Mouse (Mus musculus) hindbrain, embryonic 14.5 days (tissue): ENCODE results near the gene Bst1. TPM values are rescaled to one million over a fixed set of nuclear protein-coding genes. Genes with fewer than 3 reads are reported as not detected.

Experiments
- ATAC-seq: fragments of 200-750 bp; cut with Nextera tagmentation; 2 replicates; pipeline ENCODE4 v1.8.0; 2017; ENCODE audit warnings: moderate number of reproducible peaks, mild to moderate bottlenecking, moderate TSS enrichment, moderate library complexity; ENCODE audit not compliant: low FRiP score
- DNase-seq: peaks from one replicate; pipeline ENCODE4 v3.0.0-alpha.2; 2015; ENCODE audit warnings: low spot score
- H3K27ac ChIP-seq: fragments of 300-500 bp; sonication (generic); 2 replicates; pipeline ENCODE4 v1.5.1; 2014; ENCODE audit warnings: mild to moderate bottlenecking, moderate library complexity
- H3K27me3 ChIP-seq: fragments of 300-500 bp; sonication (generic); 2 replicates; pipeline ENCODE4 v1.6.1; 2014; ENCODE audit warnings: mild to moderate bottlenecking, low read length, mixed read lengths; ENCODE audit not compliant: control insufficient read depth, insufficient read depth
- H3K36me3 ChIP-seq: fragments of 300-500 bp; sonication (generic); replicated peaks from 2 replicates; pipeline ENCODE4 v1.6.1; 2014; ENCODE audit not compliant: control insufficient read depth, insufficient read depth
- H3K4me1 ChIP-seq: fragments of 300-500 bp; sonication (generic); replicated peaks from 2 replicates; pipeline ENCODE4 v1.6.1; 2014; ENCODE audit warnings: antibody characterized with exemption, low read length, mixed read lengths; ENCODE audit not compliant: control insufficient read depth, insufficient read depth
- H3K4me2 ChIP-seq: fragments of 300-500 bp; sonication (generic); replicated peaks from 2 replicates; pipeline ENCODE4 v1.6.1; 2014; ENCODE audit warnings: mild to moderate bottlenecking, moderate library complexity
- H3K4me3 ChIP-seq: fragments of 300-500 bp; sonication (generic); replicated peaks from 2 replicates; pipeline ENCODE4 v1.5.1; 2014; ENCODE audit warnings: mild to moderate bottlenecking, low read length
- H3K9ac ChIP-seq: fragments of 300-500 bp; sonication (generic); 2 replicates; pipeline ENCODE4 v1.6.1; 2014
- H3K9me3 ChIP-seq: fragments of 300-500 bp; sonication (generic); 2 replicates; pipeline ENCODE4 v1.6.1; 2016; ENCODE audit warnings: low read length; ENCODE audit not compliant: control insufficient read depth
- WGBS: fragments of 180-500 bp; shearing (Covaris S2); extraction: QIAGEN DNeasy Blood & Tissue Kit; methylation state at CpG from one replicate; pipeline ENCODE4 v1.1.7; 2014; 5-methylcytosine and 5-hydroxymethylcytosine counted together
- polyA plus RNA-seq: library from polyadenylated mRNA; unstranded; fragments of >200 nt; fragmentation: Nextera tagmentation; extraction: Ambion mirVana; gene quantifications from 2 replicates; pipeline ENCODE4 v1.2.1, GENCODE M21; 2014

The Bst1 gene
- polyA plus RNA-seq, 1 experiment from 2014 or later: not detected

DNA sequence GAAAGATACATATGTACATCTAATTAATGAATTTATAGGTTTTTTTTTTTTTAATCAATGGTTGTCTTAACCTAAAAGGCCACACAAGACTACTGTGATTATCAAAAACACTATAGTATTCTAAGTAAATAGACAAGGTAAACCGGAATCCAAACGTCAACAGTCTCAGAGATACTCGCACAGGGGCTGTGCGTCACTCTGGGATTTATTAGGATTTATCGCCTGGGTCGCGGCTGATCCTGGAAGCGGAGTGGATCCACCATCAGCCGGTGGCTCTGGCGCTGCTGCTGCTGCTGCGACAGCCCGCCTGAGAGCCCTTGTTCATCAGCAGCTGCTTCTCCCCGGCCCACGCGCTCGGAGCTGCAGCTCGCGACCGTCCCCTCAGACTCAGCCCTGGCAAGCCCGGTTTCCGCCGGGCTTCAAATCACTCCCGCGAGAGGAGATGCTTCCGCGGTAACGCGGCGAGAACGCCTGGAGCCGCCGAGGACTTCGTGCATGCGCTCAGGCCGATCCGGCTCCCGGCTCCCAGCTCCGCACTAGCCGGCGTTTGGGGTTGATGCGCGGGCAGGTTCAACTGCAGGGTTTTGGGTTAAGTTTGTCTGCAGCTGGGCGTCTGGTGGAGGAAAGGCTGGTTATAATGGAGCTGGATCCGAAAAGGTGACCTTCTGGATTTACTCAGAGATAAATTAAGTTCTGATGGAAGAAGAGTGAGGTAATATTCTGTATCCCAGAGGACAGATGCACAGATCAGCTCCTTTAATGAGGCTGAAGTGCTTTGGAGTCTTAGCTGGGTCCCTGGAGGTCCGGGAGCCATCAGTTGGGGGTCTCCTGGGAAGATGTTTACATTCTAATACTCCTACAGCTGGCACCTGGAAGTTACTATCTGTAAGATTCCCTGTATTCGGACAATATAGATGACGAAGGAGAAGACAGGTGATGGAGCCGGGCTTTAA lies 10.7 kb upstream of the Bst1 start:
- H3K27ac ChIP-seq: peak overlapping the region; percentile 91
- WGBS: 4% methylated on average over 48 of the region's 48 CpGs

DNA sequence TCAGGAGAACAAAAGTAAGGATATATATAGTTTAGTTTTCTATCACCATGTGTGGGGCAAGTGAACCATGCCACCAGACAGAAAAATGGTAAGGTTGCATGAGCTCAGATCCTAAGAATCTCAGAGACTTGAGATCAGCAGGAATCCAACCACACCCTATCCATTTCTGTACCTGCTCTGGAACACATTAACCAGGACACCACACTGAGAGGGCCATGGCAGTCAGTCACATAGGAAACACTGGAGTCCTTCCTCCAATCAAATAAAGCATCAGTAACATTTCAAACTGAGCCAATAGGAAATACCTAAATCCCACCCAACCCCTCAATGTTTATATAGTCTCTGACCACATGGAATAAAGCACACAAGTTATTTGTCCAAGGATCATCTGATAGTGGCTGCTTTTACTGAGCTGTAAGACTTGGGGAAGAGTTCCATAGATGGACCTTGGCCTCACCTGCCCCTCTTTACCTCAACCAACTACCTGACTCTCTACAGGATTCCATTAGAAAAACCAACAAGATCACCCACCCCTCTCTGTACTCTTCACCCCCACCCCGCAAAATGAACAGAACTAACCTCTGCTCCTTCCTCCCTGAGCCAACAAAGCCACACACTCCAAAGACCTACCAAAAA lies 8.1 kb upstream of the Bst1 start:
- H3K9me3 ChIP-seq: no peaks in the 10 kb centered on the region
- H3K4me1 ChIP-seq: 0 out of 2 replicates have a peak, but pooled peaks cover 3% of the 10 kb centered on the region
- no peak overlapping the region for H3K27ac ChIP-seq
- DNase-seq (no peak), ATAC-seq (no peak)
- 90% methylated on average over 1 of the region's 1 CpGs for WGBS
- no peaks in the 10 kb centered on the region for H3K27me3 ChIP-seq
- H3K36me3 ChIP-seq: no peaks in the 10 kb centered on the region
- no peak overlapping the region for H3K4me3 ChIP-seq
- H3K4me2 ChIP-seq: no peak overlapping the region
- no peak overlapping the region for H3K9ac ChIP-seq

More for the DNA sequence above, 10.7 kb upstream of the Bst1 start:
- peak overlapping the region; percentile 80 for H3K9ac ChIP-seq
- peak; percentile 97 for ATAC-seq
- 0 out of 2 replicates have a peak, but pooled peaks cover 3% of the 10 kb centered on the region for H3K4me1 ChIP-seq
- no peaks in the 10 kb centered on the region for H3K27me3 ChIP-seq
- H3K9me3 ChIP-seq: no peaks in the 10 kb centered on the region
- DNase-seq: peak; percentile 86
- H3K4me2 ChIP-seq: peak overlapping the region; percentile 76
- peak overlapping the region; percentile 53 for H3K4me3 ChIP-seq
- no peaks in the 10 kb centered on the region for H3K36me3 ChIP-seq

DNA sequence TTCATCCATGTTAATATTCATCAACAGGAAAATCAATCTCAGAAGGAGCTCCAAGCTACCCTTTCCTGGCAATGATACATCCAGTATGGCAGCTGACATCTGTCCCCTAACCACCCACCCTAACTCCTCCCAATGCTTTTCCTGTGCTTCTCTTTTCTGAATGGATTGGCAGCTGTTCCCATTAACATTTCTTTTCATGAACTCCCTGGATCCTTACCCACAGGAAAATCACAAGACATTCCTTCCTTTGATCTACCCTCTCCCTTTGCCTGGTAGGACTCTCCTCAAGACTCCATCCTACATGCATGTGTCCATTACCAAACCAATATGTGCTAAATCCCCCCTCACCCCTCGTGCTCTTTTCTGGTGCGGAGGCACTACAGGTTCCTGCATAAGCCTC lies 4.1 kb upstream of the Bst1 start:
- Histone ChIP-seq H3K27ac (no peak overlapping the region), H3K27me3 (no peaks in the 10 kb centered on the region), H3K4me1 (no peaks in the 10 kb centered on the region), H3K4me3 (no peak overlapping the region), H3K9me3 (no peaks in the 10 kb centered on the region), H3K9ac (no peak overlapping the region), H3K36me3 (no peaks in the 10 kb centered on the region), H3K4me2 (no peak overlapping the region)
- DNase-seq: no peak
- 90% methylated on average over 2 of the region's 2 CpGs for WGBS
- no peak for ATAC-seq

DNA sequence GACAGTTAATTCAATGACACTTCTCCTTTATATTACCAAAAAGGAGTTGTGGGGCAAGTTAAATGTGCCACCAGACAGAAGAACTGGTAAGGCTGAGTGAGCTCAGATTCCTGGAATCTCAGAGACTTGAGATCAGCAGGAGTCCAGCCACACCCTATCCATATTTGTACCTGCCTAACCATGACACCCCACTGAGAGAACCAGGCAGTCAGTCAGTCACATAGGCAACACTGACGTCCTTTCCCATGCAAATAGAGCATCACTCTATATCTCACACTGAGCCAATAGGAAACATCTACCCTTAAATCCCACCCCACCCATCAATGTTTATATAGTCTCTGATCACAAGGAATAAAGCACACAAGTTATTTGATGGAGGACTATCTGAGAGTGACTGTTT lies 2.9 kb upstream of the Bst1 start:
- no peak for DNase-seq
- no peak for ATAC-seq
- Histone ChIP-seq H3K9ac (no peak overlapping the region), H3K4me2 (no peak overlapping the region), H3K36me3 (no peaks in the 10 kb centered on the region), H3K4me3 (no peak overlapping the region), H3K27me3 (no peaks in the 10 kb centered on the region), H3K4me1 (no peaks in the 10 kb centered on the region), H3K9me3 (no peaks in the 10 kb centered on the region), H3K27ac (no peak overlapping the region)
- WGBS: 43% methylated on average over 1 of the region's 1 CpGs

DNA sequence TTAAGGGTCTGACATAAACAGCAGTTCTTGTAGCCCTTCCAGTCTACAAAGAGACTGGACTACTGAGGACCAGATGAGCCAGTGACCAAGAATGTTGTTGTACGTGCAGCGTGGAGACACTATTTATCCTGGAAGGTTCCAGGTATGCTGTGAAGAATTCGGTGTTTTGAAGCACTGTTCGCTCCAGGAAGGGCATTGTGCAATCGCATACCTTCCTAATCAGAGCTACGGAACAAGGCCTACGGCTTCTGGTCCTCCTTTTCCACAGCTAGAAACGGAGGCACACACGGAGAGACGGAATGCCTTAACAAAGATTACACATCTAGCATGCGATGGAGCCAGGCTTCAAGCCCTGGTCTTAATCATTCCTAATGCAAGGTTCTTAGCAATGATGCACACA lies 2.1 kb downstream of the Bst1 start:
- Histone ChIP-seq H3K9me3 (no peaks in the 10 kb centered on the region), H3K4me1 (no peaks in the 10 kb centered on the region), H3K9ac (no peak overlapping the region), H3K36me3 (no peaks in the 10 kb centered on the region), H3K27ac (no peak overlapping the region), H3K4me3 (no peak overlapping the region), H3K4me2 (no peak overlapping the region), H3K27me3 (no peaks in the 10 kb centered on the region)
- 96% methylated on average over 11 of the region's 11 CpGs for WGBS
- ATAC-seq (no peak), DNase-seq (no peak)

DNA sequence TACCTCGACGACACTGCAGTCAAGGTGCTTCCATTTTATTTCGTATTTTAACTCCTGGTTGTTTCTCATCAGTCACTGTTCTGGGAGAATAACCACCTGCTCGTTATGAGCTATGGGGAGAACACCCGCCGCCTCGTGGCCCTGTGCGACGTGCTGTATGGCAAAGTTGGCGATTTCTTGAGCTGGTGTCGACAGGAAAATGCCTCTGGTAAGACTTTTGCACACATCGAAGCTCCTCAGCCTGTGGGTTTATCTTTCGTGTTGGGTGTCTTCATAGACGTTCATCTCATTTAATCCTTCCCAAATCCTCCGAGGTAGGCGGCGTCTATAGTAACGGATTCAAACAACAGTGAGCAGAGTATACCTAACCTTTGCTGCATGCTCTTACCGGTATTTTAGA lies 2.9 kb downstream of the Bst1 start, which contains the start of gene Fbxl5:
Gene Fbxl5, minus strand, starts transcription at position 101 of the 400 bp plus-strand sequence.
- Histone ChIP-seq H3K9ac (no peak within 1 kb of the TSS), H3K9me3 (no peaks in the 10 kb centered on the region), H3K4me3 (no peak within 1 kb of the TSS), H3K27me3 (no peaks in the 10 kb centered on the region), H3K27ac (no peak within 1 kb of the TSS), H3K36me3 (no peaks in the 10 kb centered on the region), H3K4me1 (no peaks in the 10 kb centered on the region), H3K4me2 (no peak within 1 kb of the TSS)
- ATAC-seq (no peak), DNase-seq (no peak)
- 84% methylated on average over 19 of the region's 19 CpGs for WGBS

DNA sequence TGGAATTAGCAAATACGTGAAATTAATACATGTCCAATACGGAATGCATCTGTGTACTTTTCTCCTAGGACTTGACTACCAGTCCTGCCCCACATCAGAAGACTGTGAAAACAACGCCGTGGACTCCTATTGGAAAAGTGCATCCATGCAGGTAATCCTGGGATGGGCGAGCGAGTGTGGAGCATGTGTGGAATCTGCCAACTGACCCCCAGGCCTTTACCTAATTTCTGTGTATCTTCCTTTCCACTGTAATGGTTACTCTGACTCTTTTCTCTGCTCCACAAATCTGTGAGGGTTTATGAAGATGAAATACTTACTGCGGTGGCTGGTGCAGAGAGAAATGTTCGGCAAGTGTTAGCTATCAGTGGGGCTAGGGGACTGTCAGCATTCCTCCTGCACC lies 3.5 kb downstream of the Bst1 start:
- DNase-seq: no peak
- H3K36me3 ChIP-seq: no peaks in the 10 kb centered on the region
- H3K4me3 ChIP-seq: no peak overlapping the region
- no peaks in the 10 kb centered on the region for H3K4me1 ChIP-seq
- WGBS: 86% methylated on average over 8 of the region's 8 CpGs
- H3K4me2 ChIP-seq: no peak overlapping the region
- H3K9me3 ChIP-seq: no peaks in the 10 kb centered on the region
- H3K9ac ChIP-seq: no peak overlapping the region
- H3K27ac ChIP-seq: no peak overlapping the region
- H3K27me3 ChIP-seq: no peaks in the 10 kb centered on the region
- no peak for ATAC-seq

DNA sequence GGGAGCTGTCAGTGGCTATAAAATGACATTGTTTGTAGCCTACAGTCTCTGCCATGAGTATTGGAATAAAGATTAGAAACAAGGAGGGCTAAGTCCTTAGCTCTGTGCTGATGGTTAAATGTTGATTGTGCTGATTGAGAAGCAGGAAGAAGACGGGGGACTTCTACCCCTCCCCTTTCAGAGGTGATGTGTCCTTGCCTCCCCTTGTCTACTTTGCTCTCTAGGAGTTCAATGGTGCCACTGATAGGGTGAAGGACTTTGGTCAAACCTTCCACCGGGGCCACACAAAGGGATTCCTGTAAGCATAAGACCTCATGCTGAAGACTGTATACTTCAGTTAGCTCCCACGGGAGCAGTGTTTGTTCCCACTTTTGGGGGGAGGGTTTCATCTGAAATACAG lies 4.1 kb downstream of the Bst1 start:
- H3K9me3 ChIP-seq: no peaks in the 10 kb centered on the region
- no peaks in the 10 kb centered on the region for H3K27me3 ChIP-seq
- ATAC-seq: no peak
- no peak overlapping the region for H3K27ac ChIP-seq
- 81% methylated on average over 3 of the region's 3 CpGs for WGBS
- no peaks in the 10 kb centered on the region for H3K36me3 ChIP-seq
- H3K4me1 ChIP-seq: no peaks in the 10 kb centered on the region
- no peak overlapping the region for H3K4me2 ChIP-seq
- H3K9ac ChIP-seq: no peak overlapping the region
- H3K4me3 ChIP-seq: no peak overlapping the region
- no peak for DNase-seq

DNA sequence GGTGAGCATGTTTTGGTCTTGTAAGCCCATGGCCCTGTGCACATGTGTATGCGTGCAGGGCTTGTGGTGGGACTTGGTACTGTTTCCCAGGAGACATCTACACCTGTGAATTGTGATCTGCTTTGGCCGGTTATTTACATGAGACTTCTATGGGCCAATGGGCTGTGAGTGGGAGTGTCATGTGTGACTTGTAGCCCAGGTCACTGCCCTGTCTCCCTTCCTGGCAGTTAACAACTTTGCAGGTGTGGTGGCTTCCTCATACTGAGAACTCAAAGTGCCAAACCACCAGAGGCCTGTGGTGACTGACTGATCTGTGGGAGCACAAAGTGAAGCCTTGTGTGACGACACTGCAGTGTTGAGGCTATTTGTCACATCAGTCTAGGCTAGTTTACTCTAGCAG lies 5.9 kb downstream of the Bst1 start:
- Histone ChIP-seq H3K9me3 (no peaks in the 10 kb centered on the region), H3K27ac (no peak overlapping the region), H3K4me1 (no peaks in the 10 kb centered on the region), H3K4me2 (no peak overlapping the region), H3K9ac (no peak overlapping the region), H3K4me3 (no peak overlapping the region), H3K27me3 (no peaks in the 10 kb centered on the region), H3K36me3 (no peaks in the 10 kb centered on the region)
- DNase-seq: no peak
- no peak for ATAC-seq
- WGBS: 84% methylated on average over 3 of the region's 3 CpGs
